Mouse (Mus musculus): ENCODE data around the gene Zfp830. TPM values are rescaled to one million over a fixed set of nuclear protein-coding genes. Genes with fewer than 3 reads are reported as not detected.

Zfp830 gene
- total and polyA plus RNA-seq, 3 experiments, result 4.4 to 15.1 (median 12.8) TPM

GRCm38 (mm10) chr11:82806656-82807055 lies 42.5 kb downstream of the Zfp830 start:
- Histone ChIP-seq H3K4me1 (ENCODE audit: control insufficient read depth, insufficient read depth, low read length) (no peaks in the 10 kb centered on the region), H3K9ac (ENCODE audit: low read depth, low read length) (no peak overlapping the region), H3K79me2 (replicated peaks; ENCODE audit: control insufficient read depth, insufficient read depth, low read length) (no peaks in the 10 kb centered on the region), H3K36me3 (ENCODE audit: control insufficient read depth, insufficient read depth, low read length) (no peaks in the 10 kb centered on the region), H3K27ac (no peak overlapping the region), H3K4me3 (no peak overlapping the region), H3K27me3 (ENCODE audit: control insufficient read depth, insufficient read depth, low read length) (no peaks in the 10 kb centered on the region)
- 49% methylated on average over 3 of the region's 3 CpGs for WGBS
- TF ChIP-seq EP300 (IDR thresholded peaks at IDR 0.05; ENCODE audit: insufficient read depth, low read depth, low read length) (no peak), POLR2A (IDR thresholded peaks at IDR 0.05; ENCODE audit: insufficient read depth, low read depth, low read length) (no peak), CTCF (IDR thresholded peaks at IDR 0.05) (no peak)
- intact Hi-C loops (cut with DNase I), result no loop called here
- DNase-seq, result no peak

DNA sequence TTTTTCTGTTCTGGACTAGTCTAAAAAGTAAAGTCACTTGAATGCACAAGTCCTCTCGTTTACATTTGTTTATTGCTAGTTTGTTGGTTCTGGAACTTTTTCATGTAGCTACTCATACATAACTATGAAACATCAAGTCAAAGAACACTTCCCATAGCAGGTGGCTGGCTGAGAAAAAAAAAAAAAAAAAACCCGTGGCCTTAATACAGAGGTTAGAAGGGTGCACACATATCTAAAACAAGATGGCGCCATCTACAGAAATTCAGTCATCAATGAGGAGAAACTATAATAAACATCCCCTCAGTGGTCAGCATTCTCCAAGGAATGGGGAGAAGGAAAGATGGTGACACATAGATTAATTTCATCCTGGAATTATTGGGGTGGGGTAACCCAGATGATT lies 43.2 kb downstream of the Zfp830 start:
- 74% methylated on average over 3 of the region's 3 CpGs for WGBS
- TF ChIP-seq EP300 (IDR thresholded peaks at IDR 0.05; ENCODE audit: insufficient read depth, low read depth, low read length), result no peak
- TF ChIP-seq POLR2A (IDR thresholded peaks at IDR 0.05; ENCODE audit: insufficient read depth, low read depth, low read length), result no peak
- TF ChIP-seq CTCF (IDR thresholded peaks at IDR 0.05), result no peak
- intact Hi-C loops (cut with DNase I), result no loop called here
- H3K27ac ChIP-seq, result no peak overlapping the region
- H3K4me1 ChIP-seq (ENCODE audit: control insufficient read depth, insufficient read depth, low read length), result no peaks in the 10 kb centered on the region
- no peaks in the 10 kb centered on the region for H3K27me3 ChIP-seq (ENCODE audit: control insufficient read depth, insufficient read depth, low read length)
- H3K36me3 ChIP-seq (ENCODE audit: control insufficient read depth, insufficient read depth, low read length), result no peaks in the 10 kb centered on the region
- DNase-seq, result no peak
- H3K4me3 ChIP-seq, result no peak overlapping the region
- no peaks in the 10 kb centered on the region for H3K79me2 ChIP-seq (replicated peaks; ENCODE audit: control insufficient read depth, insufficient read depth, low read length)
- no peak overlapping the region for H3K9ac ChIP-seq (ENCODE audit: low read depth, low read length)

DNA sequence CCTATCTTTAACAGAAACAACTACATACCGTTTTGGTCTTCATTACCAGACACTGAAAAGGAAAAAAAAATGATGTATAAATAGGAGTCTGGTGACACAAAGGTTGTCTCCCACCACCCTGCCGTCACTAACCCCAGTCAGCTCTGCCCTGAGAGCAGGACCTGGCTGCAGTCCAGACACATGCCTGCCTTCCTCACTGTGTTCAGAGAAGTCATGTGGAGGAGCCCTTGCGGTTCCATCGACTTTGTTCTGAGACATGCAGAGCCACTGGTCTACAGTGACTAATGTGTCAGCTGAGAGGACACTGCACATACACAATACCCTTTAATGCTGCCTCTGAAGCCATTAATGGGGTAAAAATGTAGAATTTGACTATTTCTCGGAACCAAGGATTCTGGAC lies 44.3 kb downstream of the Zfp830 start:
- Histone ChIP-seq H3K9ac (ENCODE audit: low read depth, low read length) (no peak overlapping the region), H3K79me2 (replicated peaks; ENCODE audit: control insufficient read depth, insufficient read depth, low read length) (no peaks in the 10 kb centered on the region), H3K4me3 (no peak overlapping the region), H3K4me1 (ENCODE audit: control insufficient read depth, insufficient read depth, low read length) (no peaks in the 10 kb centered on the region), H3K27me3 (ENCODE audit: control insufficient read depth, insufficient read depth, low read length) (no peaks in the 10 kb centered on the region), H3K27ac (no peak overlapping the region), H3K36me3 (ENCODE audit: control insufficient read depth, insufficient read depth, low read length) (no peaks in the 10 kb centered on the region)
- no peak for DNase-seq
- 55% methylated on average over 5 of the region's 5 CpGs for WGBS
- intact Hi-C loops (cut with DNase I), result no loop called here
- no peak for TF ChIP-seq CTCF (IDR thresholded peaks at IDR 0.05)
- TF ChIP-seq POLR2A (IDR thresholded peaks at IDR 0.05; ENCODE audit: insufficient read depth, low read depth, low read length), result no peak
- TF ChIP-seq EP300 (IDR thresholded peaks at IDR 0.05; ENCODE audit: insufficient read depth, low read depth, low read length), result no peak

Other genes with a start within 250 kb of the Zfp830 start
- gene Cct6b, start within 50 bp of the Zfp830 start, total RNA-seq (2021), result under 1 TPM; 0.21 to 0.41 TPM
- gene Cct6b, start within 50 bp of the Zfp830 start, polyA plus RNA-seq (2012; rRNA removed), result 0.21 TPM in 1 of 2 replicates, not detected in the other
- gene Lig3, start 16.8 kb downstream of the Zfp830 start, total RNA-seq (2021), result 10 to 100 TPM; 14.4 to 20.0 TPM
- gene Lig3, start 16.8 kb downstream of the Zfp830 start, polyA plus RNA-seq (2012; rRNA removed), result 9.2 and 15.5 TPM in 2 replicates
- 1 to 10 TPM; 4.0 to 4.3 TPM for gene Rffl, start 106.9 kb downstream of the Zfp830 start, total RNA-seq (2021)
- 4.6 and 5.9 TPM in 2 replicates for gene Rffl, start 106.9 kb downstream of the Zfp830 start, polyA plus RNA-seq (2012; rRNA removed)
- 1 to 10 TPM; 8.5 to 9.5 TPM for gene Rad51d, start 126.3 kb downstream of the Zfp830 start, total RNA-seq (2021)
- 8.6 and 10.1 TPM in 2 replicates for gene Rad51d, start 126.3 kb downstream of the Zfp830 start, polyA plus RNA-seq (2012; rRNA removed)
- not detected for gene Fndc8, start 127.8 kb downstream of the Zfp830 start, total RNA-seq (2021)
- gene Fndc8, start 127.8 kb downstream of the Zfp830 start, polyA plus RNA-seq (2012; rRNA removed), result 0.06 TPM in 1 of 2 replicates, not detected in the other
- 10 to 100 TPM in 1 of 2 experiments, 1 to 10 TPM in 1; 8.4 to 11.4 TPM for gene Nle1, start 144.1 kb downstream of the Zfp830 start, total RNA-seq (2021)
- 17.7 and 24.0 TPM in 2 replicates for gene Nle1, start 144.1 kb downstream of the Zfp830 start, polyA plus RNA-seq (2012; rRNA removed)
- 100 to 1,000 TPM; 167 to 190 TPM for gene Unc45b, start 146.2 kb downstream of the Zfp830 start, total RNA-seq (2021)
- gene Unc45b, start 146.2 kb downstream of the Zfp830 start, polyA plus RNA-seq (2012; rRNA removed), result 107 and 159 TPM in 2 replicates
- gene Slfn5, start 187.0 kb downstream of the Zfp830 start, total RNA-seq (2021), result 10 to 100 TPM; 54.1 to 59.2 TPM
- 17.9 and 41.8 TPM in 2 replicates for gene Slfn5, start 187.0 kb downstream of the Zfp830 start, polyA plus RNA-seq (2012; rRNA removed)
- under 1 TPM; 0.82 to 0.99 TPM for gene Slfn9, start 227.5 kb downstream of the Zfp830 start, total RNA-seq (2021)
- gene Slfn9, start 227.5 kb downstream of the Zfp830 start, polyA plus RNA-seq (2012; rRNA removed), result 0.20 and 0.53 TPM in 2 replicates